Mouse (Mus musculus): ENCODE results near the gene Cerkl.

Cerkl gene

DNA sequence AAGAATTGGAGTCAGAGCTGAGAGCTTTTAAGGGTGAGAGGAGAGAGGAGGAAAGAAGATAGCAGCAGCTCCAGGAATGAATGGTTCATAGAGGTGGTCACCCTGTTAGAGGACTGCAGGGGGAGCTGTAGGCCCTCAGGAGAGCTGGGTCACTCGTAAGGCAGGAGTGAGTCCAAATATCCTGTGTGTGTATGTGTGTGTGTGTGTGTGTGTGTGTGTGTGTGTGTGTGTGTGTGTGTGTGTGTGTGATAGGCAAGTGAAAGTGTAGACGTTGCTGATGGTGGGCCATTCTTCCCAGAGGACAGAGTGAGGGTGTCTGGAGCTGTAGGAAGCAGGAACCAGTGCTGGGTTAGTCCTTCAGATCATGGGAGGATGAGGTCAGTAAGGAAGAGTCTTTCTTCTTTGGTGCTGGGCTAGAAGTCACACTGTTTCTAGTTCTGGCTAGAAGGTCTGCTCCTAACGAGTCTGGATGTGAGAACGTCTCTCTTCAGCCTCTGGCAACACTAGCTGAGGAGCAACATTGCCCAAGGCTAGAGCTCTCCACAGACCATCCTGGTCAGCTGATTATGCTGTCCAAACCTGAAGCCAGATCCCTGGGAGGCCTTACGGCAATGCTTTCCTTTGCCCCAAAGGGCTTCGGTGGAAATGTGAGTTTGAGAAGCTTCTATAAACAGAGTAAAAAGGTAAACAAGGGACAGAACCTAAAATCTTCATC is 83.9 kb downstream of the Cerkl start:
- no peak for DNase-seq (ENCODE audit: low spot score in 2 of 2)

DNA sequence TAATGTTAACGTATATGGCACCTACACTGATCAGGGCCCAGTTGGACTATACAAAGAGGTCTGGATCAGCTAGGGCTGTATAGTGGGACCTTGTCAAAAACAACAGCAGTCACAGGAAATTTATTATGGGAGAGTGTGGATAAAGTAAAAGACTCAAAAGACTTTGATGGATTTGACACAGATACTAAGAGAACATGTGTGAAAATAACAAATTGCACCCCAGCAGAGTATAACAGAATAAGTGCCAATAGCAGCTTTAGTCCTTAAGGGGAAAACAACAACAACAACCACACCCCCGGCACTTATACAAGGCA is 84.5 kb downstream of the Cerkl start:
- DNase-seq (ENCODE audit: low spot score in 2 of 2), result no peak

DNA sequence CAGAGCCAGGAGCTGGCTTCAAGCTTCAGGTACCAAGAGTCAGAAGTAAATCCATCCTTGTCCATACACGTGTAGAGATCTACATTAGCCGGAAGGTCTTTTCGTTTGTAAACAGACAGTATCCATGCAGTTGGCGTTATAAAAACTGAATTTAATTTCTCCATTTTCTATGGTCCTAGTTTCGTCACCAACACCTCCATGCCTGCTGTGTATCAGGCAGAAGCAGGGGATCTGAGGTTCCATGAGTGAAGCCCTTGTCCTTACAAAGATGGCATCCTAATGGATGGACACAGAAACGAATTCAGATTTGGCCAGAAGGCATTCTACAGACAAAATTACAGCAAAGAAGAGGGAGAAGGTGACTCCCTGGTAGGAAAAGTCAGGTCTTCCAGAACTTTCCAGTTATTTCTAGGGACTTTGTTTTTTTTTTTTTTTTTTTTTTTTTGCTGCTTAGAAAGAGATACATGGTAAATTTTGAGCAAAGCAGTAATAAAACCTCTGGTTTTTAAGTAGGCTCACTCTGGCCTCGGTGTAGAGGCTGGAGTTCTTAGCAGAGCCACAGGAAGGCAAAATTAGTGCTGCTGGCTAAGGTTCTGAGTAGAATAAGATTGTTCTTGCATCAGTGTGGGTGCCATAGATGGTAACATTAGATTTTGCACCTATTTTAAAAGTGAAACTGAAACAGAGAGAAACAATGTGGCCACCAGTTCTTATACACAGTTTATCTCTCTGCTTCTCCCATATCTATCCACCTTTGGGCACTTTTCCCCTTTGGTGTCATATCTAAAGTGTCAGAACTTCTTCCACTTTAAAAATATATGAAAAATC is 85.0 kb downstream of the Cerkl start:
- DNase-seq (ENCODE audit: low spot score in 2 of 2), result no peak

DNA sequence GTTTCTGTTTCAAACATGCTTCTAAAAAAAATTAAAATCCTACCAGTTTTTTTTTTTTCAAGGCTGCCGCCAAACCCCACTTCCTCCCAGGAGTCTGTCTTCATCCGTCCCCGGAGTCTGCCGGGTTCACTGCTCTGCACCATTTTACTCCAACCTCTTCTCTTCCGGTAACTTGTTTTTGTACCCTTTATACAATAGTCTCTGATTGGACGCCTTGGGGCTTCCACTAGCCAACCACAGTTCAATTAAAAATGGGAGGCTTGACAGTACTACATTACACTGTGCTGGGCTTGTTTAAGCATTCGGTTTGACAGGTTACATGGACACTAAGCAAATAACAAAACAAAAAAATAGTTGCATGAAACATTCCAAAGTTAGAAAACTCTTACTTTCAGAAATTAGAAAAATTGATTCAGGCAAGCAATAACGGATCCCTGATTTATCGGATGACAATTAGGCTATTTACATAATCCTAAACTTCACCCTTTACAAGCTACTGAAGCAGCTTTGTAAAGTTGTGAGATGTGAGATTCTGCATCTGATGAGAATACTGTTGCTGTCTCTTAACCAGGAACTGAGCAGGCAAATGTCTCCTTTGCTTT is 85.8 kb downstream of the Cerkl start:
- DNase-seq (ENCODE audit: low spot score in 2 of 2), result no peak

DNA sequence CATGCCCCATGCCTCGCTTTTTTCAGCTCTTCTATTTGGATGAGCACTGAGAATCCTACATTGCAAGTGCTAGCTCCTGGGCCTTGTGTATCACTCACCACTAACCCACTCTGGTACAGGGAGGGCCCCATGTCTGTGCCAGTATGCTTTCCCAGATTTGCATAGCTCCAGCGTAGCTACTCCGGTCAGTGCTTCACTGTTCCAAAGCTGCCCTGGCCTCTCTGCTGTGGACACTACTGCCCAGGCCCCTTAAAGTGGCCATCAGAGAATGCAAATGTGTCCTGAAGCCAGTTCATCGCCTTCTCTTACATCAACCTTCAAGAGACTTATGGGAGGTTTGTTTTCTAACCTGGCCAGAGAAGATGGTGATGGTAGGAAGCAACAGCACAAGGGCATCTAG is 86.7 kb downstream of the Cerkl start:
- no peak for DNase-seq (ENCODE audit: low spot score in 2 of 2)

DNA sequence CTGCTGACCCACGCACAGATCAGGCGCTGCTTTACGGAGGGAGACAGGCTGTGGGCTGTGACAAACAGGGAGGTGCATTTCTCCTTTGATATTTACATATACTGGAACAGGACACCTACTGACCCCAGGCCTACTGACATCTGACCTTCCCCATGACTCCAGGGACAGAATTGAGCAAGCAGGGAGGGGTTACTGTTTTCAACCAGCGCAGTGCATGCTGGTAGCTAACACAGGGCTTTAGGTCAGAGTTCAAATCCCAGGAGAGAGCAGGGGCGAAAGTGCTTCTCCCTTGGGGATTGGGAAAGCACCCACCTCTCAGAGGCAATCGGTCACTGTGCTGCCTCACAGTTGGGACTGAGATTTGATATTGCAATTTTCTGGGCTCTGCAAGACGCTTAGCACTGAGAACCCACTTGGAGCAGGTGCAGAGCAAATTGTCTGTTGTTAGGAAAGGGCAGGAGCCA is 87.5 kb downstream of the Cerkl start:
- no peak for DNase-seq (ENCODE audit: low spot score in 2 of 2)

DNA sequence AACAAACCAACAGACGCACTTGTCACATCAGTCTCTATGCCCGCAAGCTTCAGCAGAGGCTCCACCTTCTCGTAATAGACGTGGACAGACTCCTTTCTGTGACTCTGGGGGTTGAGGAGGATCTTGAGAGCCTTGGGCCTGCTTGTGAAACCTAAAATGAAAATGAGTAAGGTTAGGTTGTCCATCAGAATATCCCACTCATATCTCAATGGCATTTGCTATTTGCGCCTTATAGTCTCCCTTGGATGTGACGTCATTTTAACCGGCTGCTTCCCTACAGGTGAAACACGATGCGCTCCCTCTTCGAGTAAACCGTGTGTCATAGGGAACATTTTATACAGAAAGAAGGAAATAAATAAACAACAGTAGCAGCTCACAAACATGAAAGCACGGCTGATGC is 87.9 kb downstream of the Cerkl start:
- no peak for DNase-seq (ENCODE audit: low spot score in 2 of 2)

DNA sequence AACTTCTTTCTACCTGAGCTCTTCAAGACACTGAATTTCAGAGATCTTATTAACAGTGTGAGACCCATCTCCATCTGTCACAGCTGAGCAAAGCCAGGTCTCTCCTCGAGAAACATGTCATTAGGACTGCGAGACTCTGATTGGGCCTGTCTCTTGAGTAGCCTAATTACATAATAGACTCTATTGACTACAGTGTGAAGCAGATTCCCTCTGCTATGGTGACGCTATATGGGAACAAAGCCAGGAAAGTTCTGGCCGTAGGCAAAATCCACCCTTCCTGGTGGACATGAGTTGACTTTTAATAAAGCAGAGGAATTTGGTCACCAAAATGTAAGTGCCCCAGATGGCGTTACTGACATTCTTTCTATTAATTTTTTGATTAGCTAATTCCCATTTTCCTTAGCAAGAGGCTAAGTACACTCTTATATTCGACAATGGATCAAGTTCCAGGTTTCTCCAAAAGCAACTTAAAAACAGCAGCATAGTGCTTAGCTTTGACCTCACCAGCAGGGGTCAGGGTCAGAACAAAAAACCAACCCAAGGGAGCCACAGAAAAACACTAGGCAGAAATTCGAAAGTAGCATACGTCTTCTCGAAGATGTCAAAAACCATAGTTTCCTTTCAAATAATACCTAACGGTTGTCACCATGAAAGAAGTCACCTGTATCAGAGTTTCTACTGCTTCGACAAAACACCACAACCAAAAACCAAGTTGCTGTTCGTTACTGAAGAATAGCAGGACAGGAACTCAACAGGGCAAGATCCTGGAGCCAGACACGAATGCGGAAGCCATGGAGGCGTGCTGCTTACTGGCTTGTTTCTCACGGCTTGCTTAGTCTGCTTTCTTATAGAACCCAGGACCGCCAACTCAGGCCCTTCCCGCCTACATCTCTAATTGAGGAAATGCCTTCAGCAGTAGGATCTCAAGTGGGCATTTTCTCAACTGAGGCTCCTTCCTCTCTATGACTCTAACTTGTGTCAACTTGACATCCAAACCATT is 88.8 kb downstream of the Cerkl start:
- no peak for DNase-seq (ENCODE audit: low spot score in 2 of 2)

DNA sequence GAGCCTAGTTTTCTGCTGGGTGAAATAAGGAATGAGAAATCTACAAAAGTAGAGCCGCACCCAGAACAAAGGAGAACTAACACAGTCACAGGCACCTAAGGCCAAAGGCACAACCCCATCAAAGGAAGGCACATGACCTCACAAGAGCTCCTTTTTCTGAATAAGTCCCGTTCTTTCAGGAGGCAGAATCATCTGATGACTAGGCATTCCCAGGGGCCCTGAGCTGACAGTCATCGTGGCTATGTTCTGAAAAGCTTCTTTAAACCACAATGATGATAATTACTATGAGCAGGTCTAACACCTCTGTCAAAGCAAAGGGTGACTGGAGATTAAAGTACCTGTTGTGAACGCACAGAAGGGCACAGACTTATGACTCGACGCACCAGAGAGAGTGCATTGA is 92.7 kb downstream of the Cerkl start:
- DNase-seq (ENCODE audit: low spot score in 2 of 2), result no peak

DNA sequence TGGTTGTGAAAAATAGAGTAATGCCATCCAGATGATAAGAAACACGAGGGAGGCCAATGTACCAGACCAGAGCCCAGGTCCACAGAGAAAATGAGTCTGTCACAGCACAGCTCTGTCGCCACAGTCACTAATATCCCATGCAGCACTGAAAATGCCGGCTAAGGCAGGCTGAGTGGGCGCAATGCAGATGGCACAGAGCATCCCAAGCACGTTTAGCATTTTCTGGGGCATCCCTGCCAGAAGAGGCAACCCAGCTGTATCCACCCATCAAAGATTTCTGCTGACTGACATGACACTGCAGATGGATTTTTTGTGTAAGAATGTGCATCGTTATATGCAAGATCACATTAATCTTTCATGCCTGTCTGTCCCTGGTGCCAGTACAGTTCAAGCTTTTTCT is 94.6 kb downstream of the Cerkl start:
- peak; percentile 19 to 49 for DNase-seq (ENCODE audit: low spot score in 2 of 2)

DNA sequence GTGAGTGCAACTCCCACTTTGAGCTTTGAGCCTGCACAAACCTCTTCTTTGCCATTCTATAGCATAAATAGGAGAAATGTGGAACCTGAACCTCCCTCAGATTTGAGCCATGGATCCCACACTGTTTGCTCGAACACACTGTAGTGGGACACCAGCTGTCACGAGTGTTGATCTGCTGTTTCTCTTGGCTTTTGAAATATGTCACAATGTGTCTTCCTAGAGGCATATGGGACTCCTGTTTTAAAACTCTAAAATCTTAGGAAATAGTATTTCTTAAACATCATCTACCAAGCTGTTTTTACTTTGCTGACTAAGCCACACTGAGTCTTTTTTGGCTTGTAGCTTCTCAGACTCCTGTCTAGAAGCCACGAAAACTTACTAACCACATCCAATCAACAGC is 98.8 kb downstream of the Cerkl start:
- peak in 1 of 2 experiments; percentile 17 for DNase-seq (ENCODE audit: low spot score in 2 of 2)

DNA sequence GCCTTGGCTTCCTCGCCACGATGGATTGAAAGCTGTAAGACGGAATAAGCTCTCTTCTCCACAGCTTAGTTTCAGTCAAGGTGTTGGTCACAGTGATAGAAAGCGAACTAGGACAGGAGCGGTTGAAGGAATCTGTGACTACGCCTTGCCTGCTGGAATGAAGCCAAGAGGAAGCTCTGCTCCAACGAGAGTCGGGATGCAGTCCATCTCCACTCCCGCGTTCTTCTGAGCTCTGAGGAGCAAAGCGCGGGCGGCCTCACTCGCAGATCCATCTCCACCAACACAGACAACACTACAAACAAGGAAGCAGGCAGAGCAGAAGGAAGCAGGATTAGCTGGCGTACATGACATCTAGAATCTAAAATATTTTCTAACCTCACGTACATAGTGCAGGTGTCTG is 101.8 kb downstream of the Cerkl start:
- peak; percentile 34 to 59 for DNase-seq (ENCODE audit: low spot score in 2 of 2)

DNA sequence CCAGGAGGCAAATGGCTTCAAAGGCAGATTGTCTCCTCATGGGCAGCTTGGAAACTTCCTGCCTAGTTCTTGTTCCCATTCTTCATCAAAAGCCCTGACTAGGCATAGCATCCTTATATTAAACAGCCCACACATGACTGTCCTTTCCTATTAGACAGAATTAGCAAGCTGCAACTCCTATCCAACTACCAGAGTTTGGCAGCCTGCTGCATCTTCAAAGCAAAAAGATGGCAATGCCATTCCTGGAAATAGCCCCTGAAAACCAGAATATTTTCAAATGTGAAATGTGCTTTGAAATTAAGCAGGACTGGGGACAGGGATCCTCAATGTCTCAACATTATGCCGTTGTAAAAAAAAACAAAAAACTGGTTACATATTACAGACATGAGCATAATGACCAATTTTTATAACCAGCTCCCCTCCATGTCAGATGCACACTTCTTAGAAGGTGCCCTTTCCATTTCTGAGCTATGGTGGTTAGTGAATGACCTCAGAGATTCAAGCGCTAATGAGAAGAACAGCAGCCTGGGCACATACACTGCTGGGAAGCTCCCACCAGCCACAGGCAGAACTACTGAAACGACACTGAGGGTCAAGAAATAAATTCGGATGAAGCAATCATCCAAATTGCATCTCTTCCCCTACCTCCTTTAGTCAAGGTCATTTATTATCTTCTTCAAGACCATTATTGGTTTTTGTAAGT is 104.3 kb downstream of the Cerkl start:
- DNase-seq (ENCODE audit: low spot score in 2 of 2), result no peak

DNA sequence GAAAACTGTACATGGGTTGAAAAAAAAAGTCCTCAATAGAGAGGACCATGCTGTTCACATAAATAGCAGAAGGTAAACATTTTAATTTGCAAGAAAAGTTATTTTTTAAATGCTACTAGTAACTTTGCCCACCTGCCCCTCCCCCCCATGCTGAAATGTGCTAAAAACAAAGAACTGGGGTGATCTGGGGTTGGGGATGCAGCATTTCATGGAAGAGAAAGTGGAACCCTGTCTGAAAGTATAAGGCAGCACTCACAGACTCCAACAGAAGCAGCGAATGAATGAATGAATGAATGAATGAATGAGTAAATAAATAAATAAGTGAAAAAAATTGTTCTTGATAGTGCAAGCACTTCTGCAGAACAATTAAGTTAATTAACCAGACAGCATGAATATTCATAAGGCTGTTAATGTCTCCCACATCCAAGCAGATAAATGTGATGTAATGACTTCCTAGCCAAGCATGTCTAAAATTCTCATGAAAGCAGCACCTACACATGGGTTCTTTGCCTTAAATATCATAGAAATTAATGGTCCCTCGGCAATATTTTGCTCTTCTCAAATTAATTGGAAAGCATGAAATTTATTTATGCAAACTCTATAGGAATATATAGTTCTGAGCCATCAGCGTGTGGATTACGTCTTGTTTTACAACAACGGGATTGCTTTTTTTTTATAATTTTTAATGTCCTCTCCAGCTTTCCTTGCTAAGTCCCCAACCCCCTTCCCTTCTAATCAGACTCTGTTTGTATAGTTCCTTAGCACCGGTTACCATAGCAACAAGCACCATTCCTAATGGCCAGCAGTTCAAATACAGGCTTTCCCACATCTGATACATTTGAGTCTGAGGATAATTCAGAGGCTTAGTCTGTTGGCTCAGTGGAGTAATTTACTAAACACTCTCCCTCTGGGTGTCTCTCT is 105.1 kb downstream of the Cerkl start:
- DNase-seq (ENCODE audit: low spot score in 2 of 2), result no peak

DNA sequence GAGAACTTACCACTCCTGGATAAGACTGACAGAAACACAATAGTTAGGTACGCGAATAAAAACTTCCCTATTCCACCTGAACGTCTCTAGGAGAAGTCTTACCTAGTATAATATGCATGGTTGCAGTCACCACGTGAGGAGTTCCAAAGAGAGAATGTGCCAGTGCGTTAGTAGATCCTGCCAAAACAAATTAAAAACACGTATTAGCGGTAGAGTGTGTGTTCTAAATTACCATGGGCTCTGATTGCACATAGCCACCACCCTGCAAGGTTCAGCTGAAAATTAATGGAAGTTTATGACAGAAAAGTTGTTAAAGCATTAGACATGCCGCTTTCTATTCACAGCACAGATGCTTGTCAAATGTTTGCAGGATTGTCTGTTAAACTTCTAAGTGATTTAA is 113.5 kb downstream of the Cerkl start:
- no peak for DNase-seq (ENCODE audit: low spot score in 2 of 2)

DNA sequence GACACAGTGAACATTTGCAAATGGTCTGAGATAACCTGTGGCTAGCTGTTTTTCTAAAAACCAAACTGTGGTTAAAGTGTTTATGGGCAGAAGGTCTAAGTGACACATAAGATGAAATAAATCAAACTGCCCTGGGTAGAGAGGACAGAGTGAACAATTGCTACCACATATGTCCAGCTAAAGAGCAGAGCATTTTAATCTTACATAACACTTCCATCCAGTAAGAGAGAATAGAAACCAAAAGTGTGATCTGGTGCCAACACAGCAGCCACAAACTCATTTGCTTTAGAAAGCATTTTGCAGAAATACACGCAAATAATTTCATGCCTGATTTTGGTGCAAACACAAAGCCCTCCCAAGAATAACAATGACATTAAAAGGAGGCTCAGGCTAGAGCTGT is 117.6 kb downstream of the Cerkl start:
- DNase-seq (ENCODE audit: low spot score in 2 of 2), result no peak

DNA sequence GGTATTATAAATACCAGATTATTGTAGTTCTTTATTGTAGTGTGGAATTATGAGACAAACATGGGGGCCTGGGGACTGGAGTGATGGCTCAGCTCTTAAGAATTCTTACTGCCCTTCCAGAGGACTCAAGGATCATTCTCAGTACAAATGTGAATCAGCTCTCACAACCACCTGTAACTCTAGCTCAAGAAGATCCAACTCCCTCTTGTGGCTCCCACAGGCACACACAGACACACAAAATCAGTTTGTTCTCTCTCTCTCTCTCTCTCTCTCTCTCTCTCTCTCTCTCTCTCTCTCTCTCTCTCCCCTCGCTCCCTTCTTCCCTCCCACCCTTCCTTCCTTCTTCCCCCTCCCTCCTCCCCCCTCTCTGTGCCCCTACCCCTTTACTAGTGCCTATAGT is 120.4 kb downstream of the Cerkl start:
- no peak for DNase-seq (ENCODE audit: low spot score in 2 of 2)

DNA sequence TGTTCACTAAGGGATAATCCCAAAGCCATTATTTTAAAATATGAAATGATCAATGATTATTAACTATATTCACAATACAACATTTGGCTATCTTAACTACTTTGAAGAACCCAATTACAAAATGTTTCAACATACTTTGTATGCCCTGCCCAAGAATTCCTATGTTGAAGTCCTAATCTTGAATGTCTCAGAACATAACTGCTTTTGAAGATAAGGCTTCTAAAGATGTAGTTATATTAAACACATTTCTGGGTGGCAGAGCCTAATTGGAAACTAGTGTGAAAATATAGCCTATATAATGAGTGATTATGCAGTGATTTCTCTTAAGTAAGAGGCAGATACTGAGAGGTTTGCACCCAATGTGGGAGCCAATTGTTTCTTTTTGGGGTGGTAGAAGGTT is 121.9 kb downstream of the Cerkl start:
- no peak for DNase-seq (ENCODE audit: low spot score in 2 of 2)

DNA sequence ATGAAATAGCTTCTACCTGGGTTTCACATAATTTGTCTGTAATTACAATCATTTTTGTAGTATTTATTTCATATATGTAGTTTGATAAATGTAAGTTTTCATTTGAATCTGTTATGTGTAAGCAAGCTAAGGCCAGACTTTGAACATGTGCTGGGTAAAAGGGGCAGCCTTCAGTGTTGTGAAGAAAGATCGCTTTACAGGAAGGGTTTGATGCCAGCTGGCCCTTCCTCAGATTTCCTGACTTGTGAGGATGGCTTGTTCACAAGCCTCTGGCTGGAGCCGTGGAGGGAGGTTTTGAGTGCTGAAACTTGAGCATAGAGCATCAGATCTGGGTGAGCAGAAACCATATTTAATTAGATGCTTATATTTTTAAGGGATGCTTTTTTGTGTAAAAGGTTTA is 128.5 kb downstream of the Cerkl start:
- DNase-seq (ENCODE audit: low spot score in 2 of 2), result no peak
